Mouse (Mus musculus): ENCODE measurements around the gene Trpd52l3. TPM values are rescaled to one million over a fixed set of nuclear protein-coding genes. Genes with fewer than 3 reads are reported as not detected.

The Trpd52l3 gene
- total RNA-seq, 2 experiments from 2014 or later = not detected

DNA sequence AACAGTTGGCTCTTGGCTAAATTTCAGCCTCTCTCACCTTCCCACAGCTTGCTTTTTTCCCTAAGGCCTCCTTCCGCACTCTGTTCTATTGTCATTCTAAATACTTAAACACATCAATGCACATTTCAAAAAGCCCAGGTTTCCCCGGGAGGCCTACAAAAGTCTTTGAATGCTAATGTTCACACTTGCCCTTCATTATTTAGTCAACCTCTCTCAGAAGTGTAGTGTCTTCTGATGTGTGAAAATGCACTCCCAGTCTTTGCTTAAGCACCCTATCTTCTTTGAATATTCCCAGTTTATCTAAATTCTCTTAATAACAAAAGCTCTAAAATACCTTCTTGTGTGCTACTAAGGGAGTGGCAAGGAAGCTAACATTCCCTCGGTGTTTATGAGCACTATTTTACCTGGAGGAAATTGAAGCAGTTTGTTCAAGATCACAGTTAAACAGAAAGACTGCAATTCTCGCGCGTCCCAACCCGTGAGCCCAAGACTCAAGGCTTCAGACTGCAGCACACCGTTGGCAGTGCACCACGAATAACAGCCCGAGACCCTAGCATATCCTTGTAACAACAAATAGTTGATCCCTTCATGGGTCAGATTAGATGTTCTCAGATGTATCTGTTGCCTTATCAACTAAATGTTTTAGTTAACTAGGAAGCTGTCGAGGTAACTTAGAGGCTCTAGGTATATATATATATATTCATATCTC, 25.6 kb downstream of the Trpd52l3 start:
- DNase-seq (ENCODE audit: low spot score in 2 of 2) = no peak

DNA sequence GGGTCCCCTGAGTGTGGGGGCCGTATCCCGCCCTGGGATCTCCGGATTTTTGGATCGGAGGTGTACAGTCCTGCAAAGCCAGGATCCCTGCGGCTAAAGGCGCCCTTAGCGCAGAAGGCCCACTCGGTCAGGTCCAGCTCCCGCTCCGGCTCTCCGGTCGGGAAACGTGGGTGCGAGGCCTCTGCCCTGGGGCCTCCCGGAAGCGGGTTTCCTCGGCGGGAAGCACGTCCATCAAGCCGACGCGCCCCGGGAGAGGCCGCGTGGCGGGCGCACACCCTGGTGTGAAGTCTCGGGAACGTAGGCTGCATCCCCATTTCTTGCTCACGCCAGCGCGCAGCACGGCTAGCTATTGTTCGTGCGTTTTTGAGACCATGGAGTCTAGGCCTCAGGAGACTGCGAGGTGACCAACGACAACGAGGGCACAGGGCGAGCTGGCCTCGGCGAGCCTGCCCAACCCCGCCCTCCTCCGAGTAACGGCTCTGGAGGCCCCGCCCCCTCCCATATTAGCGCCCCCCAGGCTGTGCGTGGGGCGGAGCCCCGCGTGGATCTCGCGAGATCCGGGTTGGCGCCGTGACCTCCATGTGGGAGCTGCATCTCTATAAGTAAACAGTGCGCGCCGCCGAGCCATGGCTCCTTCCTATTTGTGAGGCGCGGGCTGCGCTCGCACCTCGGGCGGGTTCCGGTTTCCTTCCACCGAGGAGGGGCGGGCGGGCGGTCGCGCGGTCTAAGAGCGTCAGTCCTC, 26.5 kb downstream of the Trpd52l3 start, which contains the start of gene Uhrf2:
Gene Uhrf2 (plus strand): TSS at position 620 of the 742 bp plus-strand sequence.
- DNase-seq (ENCODE audit: low spot score in 2 of 2) = peak; percentile 89 to 96

- DNase-seq (ENCODE audit: low spot score in 2 of 2) = no peak
Measured at GRCm38 (mm10) chr19:30030636-30031467, 27.3 kb downstream of the Trpd52l3 start.

GRCm38 (mm10) chr19:30031468-30031931, 27.9 kb downstream of the Trpd52l3 start:
- DNase-seq (ENCODE audit: low spot score in 2 of 2) = no peak

DNA sequence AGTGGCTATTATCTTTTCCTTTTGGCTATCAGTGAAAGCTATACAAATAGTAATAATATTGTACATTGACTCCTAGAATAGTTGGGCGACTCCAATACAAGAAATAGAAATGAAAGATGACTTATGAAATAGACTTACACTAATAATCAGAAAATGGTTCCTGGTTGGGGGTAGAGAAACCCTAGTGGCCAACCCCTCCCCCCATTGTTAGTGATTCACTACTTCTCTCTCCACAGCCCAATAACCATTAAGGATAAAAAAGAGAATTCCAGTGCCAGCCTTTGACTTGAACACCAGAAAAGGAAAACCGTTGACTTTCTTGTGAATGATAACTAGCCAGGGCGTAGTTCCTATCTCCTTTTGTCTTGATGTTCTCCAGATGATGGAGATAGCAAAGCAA, 28.6 kb downstream of the Trpd52l3 start:
- no peak for DNase-seq (ENCODE audit: low spot score in 2 of 2)

DNA sequence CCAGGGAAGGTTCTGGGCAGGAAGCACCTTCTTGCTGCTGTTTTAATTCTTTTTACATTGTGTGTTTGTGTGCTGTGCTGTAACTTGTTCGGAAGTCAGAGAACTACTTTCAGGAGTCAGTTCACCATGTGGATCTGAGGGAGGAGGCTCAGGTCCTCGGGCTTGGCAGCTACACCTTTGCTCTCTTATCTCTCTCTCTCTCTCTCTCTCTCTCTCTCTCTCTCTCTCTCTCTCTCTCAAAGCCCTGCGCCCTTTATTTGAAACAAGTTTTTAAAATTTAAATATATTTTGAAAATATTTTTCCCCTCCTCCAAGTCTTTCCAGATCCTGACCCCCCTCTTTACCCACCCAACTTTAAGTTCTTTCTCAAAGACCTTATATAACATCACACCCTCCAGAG, 31.8 kb downstream of the Trpd52l3 start:
- no peak for DNase-seq (ENCODE audit: low spot score in 2 of 2)

DNA sequence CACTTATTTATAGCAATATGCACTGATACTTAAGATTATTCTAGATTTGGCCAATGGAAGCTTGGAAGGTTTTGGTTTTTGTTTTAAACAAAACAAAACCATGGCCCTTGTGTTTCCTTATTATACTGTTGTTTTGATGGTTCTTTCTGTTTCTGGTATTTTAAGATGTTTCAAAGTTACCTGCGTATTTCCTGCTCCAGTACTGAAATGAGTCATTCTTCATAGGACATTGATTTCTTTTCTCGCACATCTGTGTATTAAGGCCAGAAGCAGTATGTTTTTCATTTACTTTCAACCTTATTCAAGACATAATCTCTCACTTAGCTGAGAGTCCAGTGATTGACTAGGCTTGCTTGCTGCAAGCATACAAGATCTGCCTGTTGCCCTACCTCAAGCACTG, 40.1 kb downstream of the Trpd52l3 start:
- DNase-seq (ENCODE audit: low spot score in 2 of 2) = no peak

GRCm38 (mm10) chr19:30044630-30045029, 41.0 kb downstream of the Trpd52l3 start:
- no peak for DNase-seq (ENCODE audit: low spot score in 2 of 2)

DNA sequence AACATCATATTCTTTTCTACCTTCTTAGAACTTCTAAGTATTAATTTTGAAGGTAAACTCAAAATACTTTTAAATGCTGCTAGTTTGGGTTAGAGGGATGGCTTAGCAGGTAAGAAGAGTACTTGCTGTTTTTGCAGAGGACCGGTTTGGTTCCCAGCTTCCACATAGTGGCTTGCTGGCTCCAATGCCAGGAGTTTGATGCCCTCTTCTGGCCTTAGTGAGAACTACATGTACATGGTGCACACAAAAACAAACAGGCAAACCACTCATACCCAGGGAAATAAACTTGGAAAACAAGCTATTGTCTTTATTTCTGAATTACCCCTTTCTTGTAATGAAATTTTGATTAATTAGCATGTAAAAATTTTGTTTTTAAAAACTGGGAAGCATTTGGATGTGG, 42.3 kb downstream of the Trpd52l3 start:
- DNase-seq (ENCODE audit: low spot score in 2 of 2) = no peak

GRCm38 (mm10) chr19:30050584-30050983, 47.0 kb downstream of the Trpd52l3 start:
- DNase-seq (ENCODE audit: low spot score in 2 of 2) = no peak

- no peak for DNase-seq (ENCODE audit: low spot score in 2 of 2)
Measured at GRCm38 (mm10) chr19:30051479-30051878, 47.9 kb downstream of the Trpd52l3 start.

GRCm38 (mm10) chr19:30054218-30054617, 50.6 kb downstream of the Trpd52l3 start:
- DNase-seq (ENCODE audit: low spot score in 2 of 2) = no peak

Other genes starting within 250 kb of the Trpd52l3 start
- 10 to 100 TPM; 40.6 to 40.8 TPM for gene 9930021J03Rik, start 197.8 kb upstream of the Trpd52l3 start, total RNA-seq (2021)
- 10 to 100 TPM; 34.8 to 35.0 TPM for gene Ranbp6, start 190.8 kb upstream of the Trpd52l3 start, total RNA-seq (2021)
- gene Il33, start 78.7 kb upstream of the Trpd52l3 start, total RNA-seq (2021) = 10 to 100 TPM; 78.2 to 91.3 TPM
- 10 to 100 TPM; 64.6 to 66.3 TPM for gene Uhrf2, start 26.7 kb downstream of the Trpd52l3 start, total RNA-seq (2021)
- 10 to 100 TPM; 36.3 to 40.0 TPM for gene Gldc, start 171.6 kb downstream of the Trpd52l3 start, total RNA-seq (2021)
- gene Mbl2, start 229.2 kb downstream of the Trpd52l3 start, total RNA-seq (2021) = not detected